Mouse (Mus musculus): ENCODE measurements at regions not wholly inside any gene's neighbourhood (a gene's known extent, or its start where the extent isn't known, plus 50 kb on each side); places are given as distances from the start of the nearest gene placed in this dataset.

- POLR2A ChIA-PET, result no interaction called here
- CTCF ChIA-PET, result no interaction called here
Observed at GRCm38 (mm10) chr4:87718166-87718805, 314.9 kb downstream of the Mllt3 start.

- ChIA-PET POLR2A (no interaction called here), CTCF (no interaction called here)
Observed at GRCm38 (mm10) chr4:87715212-87715933, 317.8 kb downstream of the Mllt3 start.

- ChIA-PET CTCF (no interaction called here), POLR2A (no interaction called here)
Observed at GRCm38 (mm10) chr4:87712691-87713090, 320.5 kb downstream of the Mllt3 start.

GRCm38 (mm10) chr4:87712286-87712685 is 320.9 kb downstream of the Mllt3 start:
- CTCF ChIA-PET, result no interaction called here
- POLR2A ChIA-PET, result no interaction called here

- ChIA-PET POLR2A (no interaction called here), CTCF (no interaction called here)
Observed at GRCm38 (mm10) chr4:87711185-87711827, 321.9 kb downstream of the Mllt3 start.

- CTCF ChIA-PET, result no interaction called here
- POLR2A ChIA-PET, result interaction anchor here in 1 of 4 experiments (0.5 kb wide), 1 partner anchor 291 kb away, joined by 4 read pairs; no protein-coding TSS in a partner anchor
Observed at GRCm38 (mm10) chr4:87708981-87709645, 324.1 kb downstream of the Mllt3 start.

GRCm38 (mm10) chr4:87707386-87707785 is 325.8 kb downstream of the Mllt3 start:
- POLR2A ChIA-PET, result no interaction called here
- CTCF ChIA-PET, result no interaction called here

GRCm38 (mm10) chr4:87702834-87703233 is 330.3 kb downstream of the Mllt3 start:
- POLR2A ChIA-PET, result no interaction called here
- CTCF ChIA-PET, result interaction anchor here in 1 of 4 experiments (0.6 kb wide), 1 partner anchor 12 kb away, joined by 3 read pairs; no protein-coding TSS in a partner anchor

- ChIA-PET CTCF (interaction anchor here in 1 of 4 experiments (0.6 kb wide), 1 partner anchor 11 kb away, joined by 3 read pairs; no protein-coding TSS in a partner anchor), POLR2A (no interaction called here)
Observed at GRCm38 (mm10) chr4:87702290-87702689, 330.9 kb downstream of the Mllt3 start.

GRCm38 (mm10) chr4:87701024-87701423 is 332.1 kb downstream of the Mllt3 start:
- POLR2A ChIA-PET, result interaction anchor here in 1 of 4 experiments (1.5 kb wide), 1 partner anchor 20 kb away, joined by 3 read pairs; no protein-coding TSS in a partner anchor
- CTCF ChIA-PET, result no interaction called here

- ChIA-PET CTCF (no interaction called here), POLR2A (interaction anchor here in 1 of 4 experiments (1.5 kb wide), 1 partner anchor 21 kb away, joined by 3 read pairs; no protein-coding TSS in a partner anchor)
Observed at GRCm38 (mm10) chr4:87700508-87700907, 332.7 kb downstream of the Mllt3 start.

- ChIA-PET POLR2A (interaction anchor here in 1 of 4 experiments (1.0 kb wide), 1 partner anchor 13 kb away, joined by 3 read pairs; no protein-coding TSS in a partner anchor), CTCF (no interaction called here)
Observed at GRCm38 (mm10) chr4:87699586-87699985, 333.6 kb downstream of the Mllt3 start.

- ChIA-PET POLR2A (interaction anchor here in 2 of 4 experiments (0.7 to 1.0 kb wide), 2 partner anchors 12 to 842 kb away, joined by 3 read pairs; no protein-coding TSS in a partner anchor), CTCF (interaction anchor here in 2 of 4 experiments (0.6 to 0.7 kb wide), 2 partner anchors 324 to 645 kb away, joined by 3 to 5 read pairs; no protein-coding TSS in a partner anchor)
Observed at GRCm38 (mm10) chr4:87698750-87699149, 334.4 kb downstream of the Mllt3 start.

- ChIA-PET CTCF (no interaction called here), POLR2A (no interaction called here)
Observed at GRCm38 (mm10) chr4:87696921-87697320, 336.2 kb downstream of the Mllt3 start.

- CTCF ChIA-PET, result no interaction called here
- POLR2A ChIA-PET, result no interaction called here
Observed at GRCm38 (mm10) chr4:87695811-87696210, 337.4 kb downstream of the Mllt3 start.

GRCm38 (mm10) chr4:87692741-87693140 is 340.4 kb downstream of the Mllt3 start:
- ChIA-PET POLR2A (no interaction called here), CTCF (no interaction called here)

- ChIA-PET POLR2A (interaction anchor here in 1 of 4 experiments (0.7 kb wide), 1 partner anchor 859 kb away, joined by 5 read pairs; no protein-coding TSS in a partner anchor), CTCF (no interaction called here)
Observed at GRCm38 (mm10) chr4:87684952-87685351, 348.2 kb downstream of the Mllt3 start.

GRCm38 (mm10) chr4:87682783-87683182 is 350.4 kb downstream of the Mllt3 start:
- ChIA-PET CTCF (no interaction called here), POLR2A (no interaction called here)

- POLR2A ChIA-PET, result no interaction called here
- CTCF ChIA-PET, result no interaction called here
Observed at GRCm38 (mm10) chr4:87671101-87671500, 362.1 kb downstream of the Mllt3 start.

- ChIA-PET CTCF (no interaction called here), POLR2A (interaction anchor here in 1 of 4 experiments (0.7 kb wide), 1 partner anchor 433 kb away, joined by 3 read pairs; no protein-coding TSS in a partner anchor)
Observed at GRCm38 (mm10) chr4:87670167-87670566, 363.0 kb downstream of the Mllt3 start.

Measured in embryonic stem cell, embryonic (primary cell).